Comparison of ENCODE assay signal across 8 mouse cellular contexts in genomic region chr5:120620375-120621077, GRCm38 (mm10). TPM values are rescaled to one million over a fixed set of nuclear protein-coding genes. Genes with fewer than 3 reads are reported as not detected.
DNase-seq lines count a peak whose midpoint lies in the region; ATAC-seq and TF ChIP-seq lines count a peak whose summit lies in the region.

No protein-coding gene starts in this region.

- TF ChIP-seq CTCF in kidney, postnatal 0 days (IDR thresholded peaks at IDR 0.05; ENCODE audit: low read depth), result peak; percentile 99
- peak; percentile 99 for TF ChIP-seq CTCF in liver, embryonic 14.5 days (IDR thresholded peaks at IDR 0.05; ENCODE audit: low read depth)

- ATAC-seq in kidney, postnatal 0 days (replicated peaks; ENCODE audit: low FRiP score, low read depth), result peak; percentile 16; the same call in 1 of the 2 replicates
- ATAC-seq in liver, embryonic 14.5 days (ENCODE audit: insufficient read depth), result peak; percentile 24; the same call in 1 of the 2 replicates

- H3K4me1 ChIP-seq in kidney, postnatal 0 days (replicated peaks; ENCODE audit: insufficient read depth, low read length), result no peaks in the 10 kb centered on the region
- H3K4me1 ChIP-seq in liver, embryonic 14.5 days (replicated peaks; ENCODE audit: control insufficient read depth in 2 of 2, insufficient read depth in 2 of 2, low read length in 1 of 2), result no peaks in the 10 kb centered on the region

- no peak for TF ChIP-seq EP300 in liver, embryonic 14.5 days (IDR thresholded peaks at IDR 0.05; ENCODE audit: low read depth)

- H3K4me3 ChIP-seq in kidney, postnatal 0 days (replicated peaks; ENCODE audit: low read depth, low read length), result no peak overlapping the region
- H3K4me3 ChIP-seq in liver, embryonic 14.5 days (ENCODE audit: insufficient read depth in 1 of 2, low read depth in 2 of 2, low read length in 2 of 2), result no peak overlapping the region

- H3K27me3 ChIP-seq in kidney, postnatal 0 days (ENCODE audit: insufficient read depth, low read length), result no peaks in the 10 kb centered on the region
- no peaks in the 10 kb centered on the region for H3K27me3 ChIP-seq in liver, embryonic 14.5 days (ENCODE audit: control insufficient read depth, insufficient read depth, low read length)
- no peaks in the 10 kb centered on the region for H3K27me3 ChIP-seq in splenic B cell, adult 2 months (ENCODE audit: control insufficient read depth, insufficient read depth, low read length, poor library complexity, severe bottlenecking)

- peaks cover 79% of the 10 kb centered on the region for H3K36me3 ChIP-seq in kidney, postnatal 0 days (ENCODE audit: insufficient read depth, low read length)
- peaks cover 26% of the 10 kb centered on the region for H3K36me3 ChIP-seq in liver, embryonic 14.5 days (replicated peaks; ENCODE audit: control insufficient read depth, insufficient read depth, low read depth)
- H3K36me3 ChIP-seq in splenic B cell, adult 2 months (ENCODE audit: control insufficient read depth, insufficient read depth, low read length, poor library complexity, severe bottlenecking), result peaks cover 25% of the 10 kb centered on the region

- WGBS in kidney, postnatal 0 days, result 72% methylated on average over 18 of the region's 18 CpGs
- WGBS in liver, embryonic 14.5 days (ENCODE audit: insufficient replicate concordance), result 61% methylated on average over 18 of the region's 18 CpGs

- no peak overlapping the region for H3K9ac ChIP-seq in kidney, postnatal 0 days (ENCODE audit: low read depth, low read length)
- H3K9ac ChIP-seq in liver, embryonic 14.5 days (replicated peaks), result no peak overlapping the region

- DNase-seq in 3134 (ENCODE audit: extremely low read depth, insufficient read length, low spot score), result peak; percentile 51
- peak; percentile 86 for DNase-seq in R1 (ENCODE audit: low read depth, low spot score)
- DNase-seq in cerebellum, postnatal 4 days (ENCODE audit: low spot score in 2 of 2), result peak; percentile 89 to 90
- peak; percentile 78 for DNase-seq in gastrocnemius, postnatal 14 days
- peak; percentile 79 for DNase-seq in kidney, postnatal 0 days (ENCODE audit: low spot score)
- peak in 2 of 3 experiments; percentile 47 to 61 for DNase-seq in liver, embryonic 14.5 days (ENCODE audit: low read depth in 3 of 3, low spot score in 3 of 3)
- DNase-seq in neural tube, embryonic 10.5 days (ENCODE audit: extremely low spot score, low spot score), result peak; percentile 88
- DNase-seq in splenic B cell, adult 2 months (ENCODE audit: low read depth, low spot score), result peak; percentile 94

- intact Hi-C loops in gastrocnemius, postnatal 14 days (cut with DNase I; ENCODE audit: low total_unique reads), result loop anchor here (2.0 kb wide), 1 partner anchor 56 kb away; no protein-coding TSS in a partner anchor

- no peak overlapping the region; the same call in 1 of the 2 replicates for H3K27ac ChIP-seq in kidney, postnatal 0 days
- no peak overlapping the region for H3K27ac ChIP-seq in liver, embryonic 14.5 days

- no peak overlapping the region for H3K4me2 ChIP-seq in kidney, postnatal 0 days (ENCODE audit: low read length)
- H3K4me2 ChIP-seq in liver, embryonic 14.5 days (ENCODE audit: low read depth), result no peak overlapping the region

- no peaks in the 10 kb centered on the region for H3K9me3 ChIP-seq in kidney, postnatal 0 days (replicated peaks; ENCODE audit: low read length)
- no peaks in the 10 kb centered on the region for H3K9me3 ChIP-seq in liver, embryonic 14.5 days (ENCODE audit: control insufficient read depth, low read length)

RNA-seq across cellular contexts. Expression of gene Ddx54, which starts 8.0 kb away (rescaled TPM):
- 10 to 100 TPM; 20.1 to 22.3 TPM for total RNA-seq in gastrocnemius, postnatal 14 days (2021)
- polyA plus RNA-seq in kidney, postnatal 0 days (2015; fragmentation: Nextera tagmentation; extraction: Ambion mirVana), result 34.8 and 38.6 TPM in 2 replicates
- 9.9 and 12.4 TPM in 2 replicates for polyA plus RNA-seq in liver, embryonic 14.5 days (2012; rRNA removed)
- polyA plus RNA-seq in liver, embryonic 14.5 days (2014; fragmentation: Nextera tagmentation; extraction: Ambion mirVana), result 9.9 and 10.1 TPM in 2 replicates

RNA-seq across cellular contexts. Expression of gene Rita1, which starts 8.1 kb away (rescaled TPM):
- total RNA-seq in gastrocnemius, postnatal 14 days (2021), result 1 to 10 TPM; 4.3 to 5.3 TPM
- polyA plus RNA-seq in kidney, postnatal 0 days (2015; fragmentation: Nextera tagmentation; extraction: Ambion mirVana), result 14.3 and 16.3 TPM in 2 replicates
- polyA plus RNA-seq in liver, embryonic 14.5 days (2012; rRNA removed), result 5.2 and 5.9 TPM in 2 replicates
- polyA plus RNA-seq in liver, embryonic 14.5 days (2014; fragmentation: Nextera tagmentation; extraction: Ambion mirVana), result 2.1 and 2.8 TPM in 2 replicates

RNA-seq across cellular contexts. Expression of gene Cfap73, which starts 13.5 kb away (rescaled TPM):
- not detected for total RNA-seq in gastrocnemius, postnatal 14 days (2021)
- not detected in 2 replicates for polyA plus RNA-seq in kidney, postnatal 0 days (2015; fragmentation: Nextera tagmentation; extraction: Ambion mirVana)
- not detected in 2 replicates for polyA plus RNA-seq in liver, embryonic 14.5 days (2012; rRNA removed)
- not detected in 2 replicates for polyA plus RNA-seq in liver, embryonic 14.5 days (2014; fragmentation: Nextera tagmentation; extraction: Ambion mirVana)

RNA-seq across cellular contexts. Expression of gene Rasal1, which starts 28.1 kb away (rescaled TPM):
- total RNA-seq in gastrocnemius, postnatal 14 days (2021), result not detected
- 0.36 and 0.39 TPM in 2 replicates for polyA plus RNA-seq in kidney, postnatal 0 days (2015; fragmentation: Nextera tagmentation; extraction: Ambion mirVana)
- polyA plus RNA-seq in liver, embryonic 14.5 days (2012; rRNA removed), result 0.10 and 0.18 TPM in 2 replicates
- 0.17 TPM in 1 of 2 replicates, not detected in the other for polyA plus RNA-seq in liver, embryonic 14.5 days (2014; fragmentation: Nextera tagmentation; extraction: Ambion mirVana)

RNA-seq across cellular contexts. Expression of gene Iqcd, which starts 31.7 kb away (rescaled TPM):
- under 1 TPM in 1 of 2 experiments, not detected in 1; 0.13 TPM for total RNA-seq in gastrocnemius, postnatal 14 days (2021)
- polyA plus RNA-seq in kidney, postnatal 0 days (2015; fragmentation: Nextera tagmentation; extraction: Ambion mirVana), result 1.1 and 1.4 TPM in 2 replicates
- 0.91 and 2.0 TPM in 2 replicates for polyA plus RNA-seq in liver, embryonic 14.5 days (2012; rRNA removed)
- polyA plus RNA-seq in liver, embryonic 14.5 days (2014; fragmentation: Nextera tagmentation; extraction: Ambion mirVana), result 1.0 and 1.4 TPM in 2 replicates
